Mouse (Mus musculus) forebrain, embryonic 12.5 days (tissue): ENCODE data around the gene Pkd1l1. TPM values are rescaled to one million over a fixed set of nuclear protein-coding genes. Genes with fewer than 3 reads are reported as not detected.
A peak's percentile ranks its signal among the peaks of the same experiment; 100 is the strongest.

Source experiments
- ATAC-seq: fragments of 200-750 bp; cut with Nextera tagmentation; 2 replicates; pipeline ENCODE4 v1.8.0; 2017; ENCODE audit warnings: moderate TSS enrichment; ENCODE audit not compliant: low FRiP score
- H3K27ac ChIP-seq: fragments of 300-500 bp; sonication (generic); 2 replicates; pipeline ENCODE4 v1.5.1; 2016; ENCODE audit warnings: mild to moderate bottlenecking
- H3K27me3 ChIP-seq: fragments of 300-500 bp; sonication (generic); 2 replicates; pipeline ENCODE4 v1.6.1; 2016; ENCODE audit warnings: mild to moderate bottlenecking
- H3K36me3 ChIP-seq: fragments of 300-500 bp; sonication (generic); replicated peaks from 2 replicates; pipeline ENCODE4 v1.6.1; 2016; ENCODE audit warnings: mild to moderate bottlenecking
- H3K4me1 ChIP-seq: fragments of 300-500 bp; sonication (generic); 2 replicates; pipeline ENCODE4 v1.6.1; 2016
- H3K4me2 ChIP-seq: fragments of 300-500 bp; sonication (generic); 2 replicates; pipeline ENCODE4 v1.6.1; 2016; ENCODE audit warnings: mild to moderate bottlenecking, moderate library complexity
- H3K4me3 ChIP-seq: fragments of 300-500 bp; sonication (generic); replicated peaks from 2 replicates; pipeline ENCODE4 v1.5.1; 2016; ENCODE audit warnings: mild to moderate bottlenecking
- H3K9ac ChIP-seq: fragments of 300-500 bp; sonication (generic); 2 replicates; pipeline ENCODE4 v1.6.1; 2016; ENCODE audit warnings: mild to moderate bottlenecking
- H3K9me3 ChIP-seq: fragments of 300-500 bp; sonication (generic); 2 replicates; pipeline ENCODE4 v1.6.1; 2016
- WGBS: fragments of 180-500 bp; shearing (Covaris S2); methylation state at CpG from one replicate; pipeline ENCODE4 v1.1.7; 2016; 5-methylcytosine and 5-hydroxymethylcytosine counted together
- polyA plus RNA-seq: library from polyadenylated mRNA; unstranded; fragments of >200 nt; fragmentation: Nextera tagmentation; extraction: Ambion mirVana; gene quantifications from 2 replicates; pipeline ENCODE4 v1.2.1, GENCODE M21; 2016

Gene Pkd1l1
- polyA plus RNA-seq, 1 experiment from 2014 or later = 0.10 TPM

- no peaks in the 10 kb centered on the region for H3K4me1 ChIP-seq
- no peaks in the 10 kb centered on the region for H3K36me3 ChIP-seq
- no peak overlapping the region for H3K4me2 ChIP-seq
- H3K9me3 ChIP-seq = no peaks in the 10 kb centered on the region
- no peak for ATAC-seq
- no peak overlapping the region for H3K4me3 ChIP-seq
- H3K27me3 ChIP-seq = no peaks in the 10 kb centered on the region
- no peak overlapping the region for H3K27ac ChIP-seq
- WGBS = 93% methylated on average over 6 of the region's 6 CpGs
- H3K9ac ChIP-seq = no peak overlapping the region
These were observed 973 bp downstream of the Pkd1l1 start for GRCm38 (mm10) chr11:8972093-8972492.

- no peaks in the 10 kb centered on the region for H3K36me3 ChIP-seq
- H3K27ac ChIP-seq = no peak overlapping the region
- no peak overlapping the region for H3K4me2 ChIP-seq
- no peaks in the 10 kb centered on the region for H3K4me1 ChIP-seq
- H3K27me3 ChIP-seq = no peaks in the 10 kb centered on the region
- ATAC-seq = no peak
- no peak overlapping the region for H3K4me3 ChIP-seq
- 78% methylated on average over 9 of the region's 9 CpGs for WGBS
- H3K9me3 ChIP-seq = no peaks in the 10 kb centered on the region
- H3K9ac ChIP-seq = no peak overlapping the region
These were observed 2.6 kb downstream of the Pkd1l1 start for GRCm38 (mm10) chr11:8970509-8970908.

- Histone ChIP-seq H3K27ac (no peak overlapping the region), H3K4me2 (no peak overlapping the region), H3K9ac (no peak overlapping the region), H3K4me1 (no peaks in the 10 kb centered on the region), H3K9me3 (no peaks in the 10 kb centered on the region), H3K27me3 (no peaks in the 10 kb centered on the region), H3K36me3 (no peaks in the 10 kb centered on the region), H3K4me3 (no peak overlapping the region)
- 94% methylated on average over 7 of the region's 7 CpGs for WGBS
- ATAC-seq = no peak
These were observed 5.0 kb downstream of the Pkd1l1 start for GRCm38 (mm10) chr11:8968094-8968493.

- no peaks in the 10 kb centered on the region for H3K4me1 ChIP-seq
- H3K36me3 ChIP-seq = no peaks in the 10 kb centered on the region
- ATAC-seq = no peak
- no peaks in the 10 kb centered on the region for H3K9me3 ChIP-seq
- no peak overlapping the region for H3K27ac ChIP-seq
- no peak overlapping the region for H3K4me2 ChIP-seq
- H3K9ac ChIP-seq = no peak overlapping the region
- 45% methylated on average over 10 of the region's 10 CpGs for WGBS
- H3K4me3 ChIP-seq = no peak overlapping the region
- H3K27me3 ChIP-seq = no peaks in the 10 kb centered on the region
These were observed 14.5 kb downstream of the Pkd1l1 start for GRCm38 (mm10) chr11:8958572-8958971.

GRCm38 (mm10) chr11:8958108-8958507, 15.0 kb downstream of the Pkd1l1 start:
- H3K27me3 ChIP-seq = no peaks in the 10 kb centered on the region
- H3K4me3 ChIP-seq = no peak overlapping the region
- H3K4me1 ChIP-seq = no peaks in the 10 kb centered on the region
- ATAC-seq = no peak
- no peak overlapping the region for H3K27ac ChIP-seq
- no peak overlapping the region for H3K4me2 ChIP-seq
- H3K9me3 ChIP-seq = no peaks in the 10 kb centered on the region
- WGBS = 61% methylated on average over 4 of the region's 4 CpGs
- no peaks in the 10 kb centered on the region for H3K36me3 ChIP-seq
- no peak overlapping the region for H3K9ac ChIP-seq

- Histone ChIP-seq H3K9ac (no peak overlapping the region), H3K4me1 (no peaks in the 10 kb centered on the region), H3K27ac (no peak overlapping the region), H3K27me3 (no peaks in the 10 kb centered on the region), H3K36me3 (no peaks in the 10 kb centered on the region), H3K4me2 (no peak overlapping the region), H3K9me3 (no peaks in the 10 kb centered on the region), H3K4me3 (no peak overlapping the region)
- 64% methylated on average over 6 of the region's 6 CpGs for WGBS
- ATAC-seq = no peak
These were observed 16.0 kb downstream of the Pkd1l1 start for GRCm38 (mm10) chr11:8957023-8957422.

- H3K4me3 ChIP-seq = no peak overlapping the region
- H3K9ac ChIP-seq = no peak overlapping the region
- H3K27me3 ChIP-seq = no peaks in the 10 kb centered on the region
- H3K36me3 ChIP-seq = no peaks in the 10 kb centered on the region
- no peak overlapping the region for H3K27ac ChIP-seq
- 16% methylated on average over 1 of the region's 1 CpGs for WGBS
- H3K4me1 ChIP-seq = no peaks in the 10 kb centered on the region
- peak; percentile 78 for ATAC-seq
- H3K4me2 ChIP-seq = no peak overlapping the region
- no peaks in the 10 kb centered on the region for H3K9me3 ChIP-seq
These were observed 17.4 kb downstream of the Pkd1l1 start for GRCm38 (mm10) chr11:8955678-8956077.

- H3K4me1 ChIP-seq = no peaks in the 10 kb centered on the region
- WGBS = 68% methylated on average over 6 of the region's 6 CpGs
- no peak overlapping the region for H3K4me2 ChIP-seq
- H3K36me3 ChIP-seq = no peaks in the 10 kb centered on the region
- H3K9me3 ChIP-seq = no peaks in the 10 kb centered on the region
- H3K27ac ChIP-seq = no peak overlapping the region
- H3K27me3 ChIP-seq = no peaks in the 10 kb centered on the region
- no peak overlapping the region for H3K9ac ChIP-seq
- ATAC-seq = peak; percentile 67; the same call in 1 of the 2 replicates
- H3K4me3 ChIP-seq = no peak overlapping the region
These were observed 23.2 kb downstream of the Pkd1l1 start for GRCm38 (mm10) chr11:8949765-8950430.

- WGBS = 72% methylated on average over 3 of the region's 3 CpGs
- H3K9ac ChIP-seq = no peak overlapping the region
- no peaks in the 10 kb centered on the region for H3K27me3 ChIP-seq
- no peak overlapping the region for H3K4me2 ChIP-seq
- no peaks in the 10 kb centered on the region for H3K9me3 ChIP-seq
- H3K4me1 ChIP-seq = no peaks in the 10 kb centered on the region
- no peaks in the 10 kb centered on the region for H3K36me3 ChIP-seq
- no peak for ATAC-seq
- H3K27ac ChIP-seq = no peak overlapping the region
- H3K4me3 ChIP-seq = no peak overlapping the region
These were observed 24.2 kb downstream of the Pkd1l1 start for GRCm38 (mm10) chr11:8948871-8949270.

- no peaks in the 10 kb centered on the region for H3K27me3 ChIP-seq
- H3K9ac ChIP-seq = no peak overlapping the region
- H3K27ac ChIP-seq = no peak overlapping the region
- WGBS = 87% methylated on average over 4 of the region's 4 CpGs
- no peaks in the 10 kb centered on the region for H3K36me3 ChIP-seq
- H3K4me2 ChIP-seq = no peak overlapping the region
- no peaks in the 10 kb centered on the region for H3K4me1 ChIP-seq
- no peak overlapping the region for H3K4me3 ChIP-seq
- H3K9me3 ChIP-seq = no peaks in the 10 kb centered on the region
- ATAC-seq = no peak
These were observed 29.0 kb downstream of the Pkd1l1 start for GRCm38 (mm10) chr11:8944114-8944513.

GRCm38 (mm10) chr11:8942446-8942845, 30.6 kb downstream of the Pkd1l1 start:
- no peaks in the 10 kb centered on the region for H3K36me3 ChIP-seq
- no peak for ATAC-seq
- no peak overlapping the region for H3K27ac ChIP-seq
- H3K4me2 ChIP-seq = no peak overlapping the region
- H3K9me3 ChIP-seq = no peaks in the 10 kb centered on the region
- no peak overlapping the region for H3K4me3 ChIP-seq
- H3K9ac ChIP-seq = no peak overlapping the region
- 80% methylated on average over 2 of the region's 2 CpGs for WGBS
- H3K27me3 ChIP-seq = no peaks in the 10 kb centered on the region
- no peaks in the 10 kb centered on the region for H3K4me1 ChIP-seq

GRCm38 (mm10) chr11:8936431-8937110, 36.5 kb downstream of the Pkd1l1 start:
- no peak overlapping the region for H3K9ac ChIP-seq
- no peaks in the 10 kb centered on the region for H3K4me1 ChIP-seq
- no peak overlapping the region for H3K27ac ChIP-seq
- WGBS = 83% methylated on average over 9 of the region's 9 CpGs
- no peak for ATAC-seq
- H3K9me3 ChIP-seq = no peaks in the 10 kb centered on the region
- H3K4me3 ChIP-seq = no peak overlapping the region
- H3K36me3 ChIP-seq = no peaks in the 10 kb centered on the region
- H3K4me2 ChIP-seq = no peak overlapping the region
- no peaks in the 10 kb centered on the region for H3K27me3 ChIP-seq

- Histone ChIP-seq H3K27ac (no peak overlapping the region; the same call in 1 of the 2 replicates), H3K9me3 (no peaks in the 10 kb centered on the region), H3K36me3 (no peaks in the 10 kb centered on the region), H3K4me3 (no peak overlapping the region), H3K27me3 (no peaks in the 10 kb centered on the region), H3K4me1 (peaks cover 5% of the 10 kb centered on the region), H3K4me2 (no peak overlapping the region), H3K9ac (no peak overlapping the region)
- peak; percentile 97 for ATAC-seq
- 64% methylated on average over 8 of the region's 8 CpGs for WGBS
These were observed 56.9 kb downstream of the Pkd1l1 start for GRCm38 (mm10) chr11:8916081-8916671.
